Mouse (Mus musculus) c-Kit-negative CD71-positive TER-119-positive erythroid progenitor cells, embryonic 14.5 days (primary cell): ENCODE results near the gene Hcfc2.

ENCODE experiments used
- DNase-seq: peaks from one replicate; pipeline ENCODE4 v3.0.0-alpha.2; 2013; ENCODE audit warnings: low read depth, low spot score

The Hcfc2 gene

DNA sequence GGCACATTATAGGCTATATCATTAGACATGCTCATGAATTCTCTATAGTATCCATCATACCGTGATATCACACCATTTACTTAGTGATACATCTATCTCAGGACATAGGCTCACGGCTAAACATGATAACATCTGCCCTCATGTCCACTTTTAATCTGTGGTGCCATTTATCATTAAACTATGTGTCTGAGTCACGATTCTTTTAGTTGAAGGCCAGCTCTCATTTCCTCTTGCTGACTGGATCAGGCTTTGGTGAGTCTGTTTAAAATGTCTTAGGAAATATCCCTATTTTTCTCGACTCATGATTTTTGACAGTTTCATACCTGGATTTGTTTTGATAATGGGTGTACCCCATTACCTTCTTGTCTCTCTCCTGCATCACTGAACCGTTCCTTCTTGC is at the start of gene Hcfc2:
Hcfc2 (plus strand) TSS at position 205 of the 400 bp plus-strand sequence.
- DNase-seq, result no peak

GRCm38 (mm10) chr10:82647205-82647811 is 48.7 kb upstream of the Hcfc2 start:
- no peak for DNase-seq

GRCm38 (mm10) chr10:82651221-82651620 is 44.7 kb upstream of the Hcfc2 start:
- no peak for DNase-seq

- DNase-seq, result no peak
These were observed 43.3 kb upstream of the Hcfc2 start for GRCm38 (mm10) chr10:82652625-82653024.

GRCm38 (mm10) chr10:82654581-82654980 is 41.4 kb upstream of the Hcfc2 start:
- no peak for DNase-seq

GRCm38 (mm10) chr10:82661820-82662219 is 34.1 kb upstream of the Hcfc2 start:
- DNase-seq, result no peak

DNA sequence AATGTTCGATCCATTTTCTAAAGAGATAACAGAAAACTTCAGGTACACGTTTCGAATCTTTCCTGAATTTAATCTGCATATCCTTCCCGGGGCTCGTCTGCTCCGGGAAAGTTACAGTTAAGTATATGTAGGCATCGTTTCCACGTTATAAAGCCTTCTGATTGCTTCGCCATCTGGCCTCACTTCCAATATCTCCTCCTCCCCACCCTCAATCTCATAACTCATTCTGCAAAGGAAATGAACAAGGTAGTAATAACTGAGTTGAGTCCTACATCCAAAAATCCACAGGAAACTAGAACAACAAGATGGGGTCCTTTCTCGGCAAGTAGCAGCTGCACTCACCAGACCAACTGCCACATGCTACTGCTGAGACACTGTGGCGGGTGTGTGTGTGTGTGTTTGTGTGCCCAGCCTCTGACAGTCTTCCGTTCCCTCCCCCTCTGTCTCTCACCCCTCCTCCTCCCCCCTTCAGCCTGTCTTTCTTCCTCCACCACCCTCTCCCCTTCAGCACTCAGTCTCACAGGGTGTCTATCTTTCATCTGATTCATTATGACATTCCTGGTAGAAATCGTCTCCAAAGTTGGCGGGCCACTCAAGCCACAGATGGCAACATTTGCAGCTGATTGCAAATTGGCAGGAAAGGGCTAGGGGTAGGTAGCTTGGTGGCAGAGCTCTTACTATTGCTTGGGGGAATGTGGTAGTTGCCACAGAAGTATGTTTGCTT is 33.5 kb upstream of the Hcfc2 start:
- DNase-seq, result no peak

DNA sequence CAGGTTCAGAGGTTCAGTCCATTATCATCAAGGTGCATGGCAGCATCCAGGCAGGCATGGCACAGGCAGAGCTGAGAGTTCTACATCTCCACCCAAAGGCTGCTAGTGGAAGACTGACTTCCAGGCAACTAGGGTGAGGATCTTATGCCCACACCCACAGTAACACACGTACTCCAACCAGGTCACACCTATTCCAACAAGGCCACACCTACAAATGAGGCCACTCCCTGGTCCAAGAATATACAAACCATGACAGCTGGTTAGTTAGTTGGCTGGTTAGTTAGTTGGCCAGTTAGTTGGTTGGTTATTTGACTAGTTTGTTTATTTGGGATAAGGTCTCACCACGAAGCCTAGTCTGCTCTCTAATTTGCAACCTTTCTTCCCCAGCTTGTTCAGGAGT is 32.7 kb upstream of the Hcfc2 start:
- DNase-seq, result no peak

DNA sequence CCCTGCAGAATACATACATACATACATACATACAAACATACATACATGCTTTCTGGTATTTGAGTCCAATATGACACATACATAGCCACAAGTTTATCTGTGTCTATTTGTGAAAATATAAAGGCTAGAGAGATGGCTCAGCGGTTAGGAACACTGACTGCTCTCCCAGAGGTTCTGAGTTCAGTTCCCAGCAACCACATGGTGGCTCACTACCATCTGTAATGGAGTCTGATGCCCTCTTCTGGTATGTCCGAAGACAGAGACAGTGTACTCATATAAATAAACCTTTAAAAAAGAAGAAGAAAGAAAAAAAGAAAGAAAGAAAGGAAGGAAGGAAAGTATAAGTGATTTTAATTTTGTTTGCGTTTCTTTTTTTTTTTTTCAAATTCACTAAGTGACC is 30.0 kb upstream of the Hcfc2 start:
- no peak for DNase-seq

DNA sequence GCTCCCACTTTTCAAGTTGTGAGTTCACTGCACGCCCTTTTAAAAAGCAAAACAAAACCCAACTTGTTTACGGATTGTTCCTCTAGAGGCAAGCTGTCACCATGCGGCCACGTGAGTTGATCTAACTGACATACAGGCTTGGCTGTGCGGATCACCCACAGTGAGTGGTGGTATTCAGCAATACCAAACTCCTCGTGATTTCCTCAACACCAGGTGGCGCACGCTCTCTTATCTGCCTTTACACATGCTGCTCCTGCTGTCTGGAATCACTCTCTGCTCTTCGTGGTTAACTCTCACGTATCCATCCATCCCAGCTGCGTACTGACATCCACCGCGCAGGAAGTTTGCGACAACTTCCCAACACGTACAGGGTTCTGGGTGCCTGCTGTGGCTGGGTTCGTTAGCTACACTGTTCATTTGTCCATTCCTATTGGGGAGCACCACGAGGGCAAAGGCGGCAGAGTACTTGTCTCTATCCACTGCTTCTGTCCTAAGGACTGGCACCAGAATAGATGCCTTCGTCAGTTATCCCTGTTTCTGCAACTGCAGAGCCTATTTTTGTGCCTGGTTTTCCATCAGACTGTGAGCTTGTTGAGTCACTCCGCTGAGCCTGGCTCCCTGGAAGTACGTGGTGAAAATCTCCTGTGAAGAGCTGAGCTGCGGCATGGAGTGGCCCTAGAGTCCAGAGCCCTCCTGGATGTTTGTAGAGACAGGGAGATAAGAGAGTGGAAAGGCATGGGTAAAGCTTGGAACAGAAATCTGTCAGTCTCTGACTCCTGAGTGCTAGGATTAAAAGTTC is 29.3 kb upstream of the Hcfc2 start:
- DNase-seq, result peak; percentile 13

- DNase-seq, result no peak
These were observed 25.8 kb upstream of the Hcfc2 start for GRCm38 (mm10) chr10:82670205-82670604.

DNA sequence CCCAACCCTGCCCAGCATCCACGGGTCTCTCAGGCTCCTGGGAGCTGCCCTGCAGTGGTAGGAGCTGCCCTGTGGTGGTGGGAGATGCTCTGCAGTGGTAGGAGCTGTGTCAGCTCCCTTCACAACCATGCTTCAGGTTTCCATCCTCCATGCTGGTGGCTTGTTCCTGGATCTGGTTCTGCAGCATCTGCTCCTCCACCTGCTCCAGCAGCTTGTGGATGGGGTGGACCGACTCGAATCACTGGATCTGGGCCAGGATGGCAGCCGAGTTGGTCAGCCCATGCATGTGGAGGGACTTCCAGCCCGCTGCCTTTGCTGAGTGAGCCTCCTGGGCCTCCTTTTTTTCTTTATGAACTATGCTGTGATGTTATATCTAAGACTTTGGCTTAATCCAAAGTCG is 19.0 kb upstream of the Hcfc2 start:
- no peak for DNase-seq

DNA sequence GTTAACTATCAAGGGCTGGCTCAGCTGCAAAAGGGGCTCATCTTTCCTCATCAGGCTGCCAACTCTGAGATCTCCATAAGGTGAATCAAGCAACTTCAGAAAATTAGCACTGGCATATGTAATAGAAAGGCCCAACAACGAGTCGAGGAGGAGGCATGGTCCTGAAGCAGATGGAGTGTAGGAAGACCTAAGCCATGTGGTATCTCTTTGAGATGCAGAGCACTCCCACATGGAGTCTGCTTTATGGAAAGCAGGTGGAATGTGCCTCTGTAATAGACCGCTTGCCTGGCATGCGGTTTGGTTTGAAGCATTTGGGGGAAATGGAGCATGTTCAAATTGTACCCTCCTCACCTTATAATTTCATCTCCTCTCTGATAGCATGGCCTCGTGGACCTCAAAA is 15.2 kb upstream of the Hcfc2 start:
- DNase-seq, result no peak

- no peak for DNase-seq
These were observed 14.3 kb upstream of the Hcfc2 start for GRCm38 (mm10) chr10:82681639-82682038.

DNA sequence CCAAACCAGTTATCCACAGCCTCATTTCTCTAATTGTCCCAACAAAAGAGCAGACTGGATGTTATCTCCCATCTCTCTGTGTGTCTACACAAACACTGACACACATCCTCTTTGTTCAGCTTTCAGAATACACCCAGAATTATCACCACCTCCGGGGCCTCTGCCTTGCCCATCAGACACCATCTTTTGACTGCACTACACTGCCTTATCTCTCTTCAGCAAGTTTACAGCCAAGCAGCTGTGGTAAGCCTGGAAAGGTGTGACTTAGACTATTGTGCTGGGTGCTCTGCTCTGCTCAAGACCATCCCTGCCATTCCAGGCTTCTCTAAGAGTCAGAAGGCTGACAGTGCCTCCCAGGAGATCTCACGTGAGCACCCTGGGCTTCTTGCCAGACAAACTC is 10.5 kb upstream of the Hcfc2 start:
- no peak for DNase-seq

GRCm38 (mm10) chr10:82689681-82690211 is 6.2 kb upstream of the Hcfc2 start:
- no peak for DNase-seq

DNA sequence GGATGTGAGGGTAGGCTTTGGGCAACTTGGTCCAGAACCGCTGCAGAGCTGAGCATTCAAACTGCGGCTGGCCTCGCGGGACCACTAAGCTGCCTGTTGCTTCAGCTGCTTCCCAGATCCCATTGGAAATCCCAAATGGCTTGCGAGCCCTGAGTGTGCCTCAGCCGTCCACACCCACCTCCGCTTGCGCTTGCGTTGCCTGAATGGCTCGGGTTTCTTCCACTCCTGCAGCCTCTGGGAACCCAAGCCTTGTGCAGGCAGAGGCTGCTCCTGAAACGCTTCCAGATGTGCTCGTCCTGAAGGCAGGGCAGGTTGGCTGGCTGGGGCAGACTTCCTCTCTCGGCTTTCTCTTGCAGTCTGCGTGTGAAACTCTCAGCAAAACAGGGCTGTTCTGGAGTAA is 5.5 kb upstream of the Hcfc2 start, which contains the start of gene Glt8d2:
Glt8d2 (minus strand) TSS at position 157 of the 400 bp plus-strand sequence.
- no peak for DNase-seq

DNA sequence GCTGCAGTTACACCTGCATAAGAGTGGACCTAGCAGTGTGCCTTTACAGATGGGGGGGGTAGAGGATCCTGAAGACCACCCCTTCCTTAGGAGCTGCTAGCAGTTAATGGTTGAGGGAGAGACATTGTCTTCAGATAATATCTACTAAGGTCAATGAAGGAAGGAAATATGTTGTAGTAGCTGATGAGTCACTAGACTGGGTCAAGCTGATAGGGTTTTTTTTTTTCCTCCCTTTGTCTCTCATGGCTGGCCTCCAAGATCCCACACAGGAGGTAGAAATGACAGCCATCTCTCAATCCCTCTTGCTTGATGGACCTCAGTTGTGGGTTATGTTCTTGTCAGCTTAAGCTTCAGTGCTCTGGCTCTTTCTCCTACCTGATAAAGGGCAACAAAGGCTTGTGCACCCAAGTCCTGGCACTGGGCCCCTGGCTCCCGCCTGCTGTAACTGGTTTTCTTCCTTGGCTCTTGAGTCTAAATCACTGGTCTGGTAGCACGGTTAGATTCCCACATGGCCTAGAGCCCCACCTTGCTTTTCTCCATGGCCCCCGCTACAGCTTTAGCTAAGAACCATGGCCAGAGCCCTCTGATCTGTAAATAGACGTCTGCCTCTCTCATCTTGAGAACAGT is 606 bp downstream of the Hcfc2 start:
- DNase-seq, result no peak

DNA sequence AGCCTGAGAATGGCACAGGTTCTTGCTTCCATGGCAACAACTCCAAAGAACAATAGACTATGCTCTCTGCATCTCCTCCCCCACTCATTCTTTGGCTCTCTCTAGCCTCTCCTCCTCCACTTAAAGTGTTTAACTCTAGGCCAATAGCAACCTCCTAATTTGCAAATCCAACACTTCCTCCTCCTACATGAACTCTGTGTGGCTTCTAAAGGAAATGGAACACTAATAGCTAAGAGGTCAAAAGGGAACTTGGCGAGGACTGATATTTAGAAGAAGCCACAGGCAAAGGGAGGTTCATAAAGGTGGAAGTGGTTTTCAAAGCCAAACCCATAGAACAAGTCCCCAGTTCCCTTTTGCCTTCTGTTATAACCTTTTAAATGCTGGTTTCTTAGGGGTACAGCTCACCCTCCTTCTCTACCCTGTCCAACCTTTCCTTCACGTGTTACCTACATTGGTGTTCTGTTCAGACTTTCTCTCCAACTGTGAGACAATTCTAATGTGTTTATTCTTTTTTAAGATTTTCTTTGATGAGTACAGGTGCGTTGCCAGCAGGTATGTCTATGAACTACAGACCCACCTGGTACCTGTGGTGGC is 1.4 kb downstream of the Hcfc2 start:
- no peak for DNase-seq

DNA sequence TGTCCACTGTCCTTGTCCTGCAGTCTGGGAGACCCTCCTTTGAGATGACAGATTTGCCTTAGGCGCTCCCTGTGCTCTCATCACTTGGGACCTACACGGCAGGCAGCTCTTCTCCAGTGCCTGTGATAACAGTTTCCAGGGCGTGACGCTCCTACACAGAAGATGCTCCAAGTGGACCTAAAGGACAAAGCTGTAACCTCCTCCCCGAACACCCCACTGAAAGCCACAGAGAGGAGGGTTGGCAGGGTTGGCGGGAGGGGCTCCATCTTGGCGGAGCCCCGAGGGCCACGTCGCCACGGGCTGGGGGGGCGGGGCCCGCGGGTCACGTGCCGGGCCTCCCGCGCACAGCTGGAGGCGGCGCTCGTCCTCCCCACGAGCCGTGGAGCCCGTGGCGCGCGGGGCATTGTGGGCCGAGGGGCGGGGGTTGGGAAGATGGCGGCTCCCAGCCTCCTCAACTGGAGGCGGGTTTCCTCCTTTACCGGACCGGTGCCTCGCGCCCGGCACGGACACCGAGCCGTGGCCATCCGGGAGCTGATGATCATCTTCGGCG is 2.8 kb downstream of the Hcfc2 start:
- DNase-seq, result peak; percentile 71

GRCm38 (mm10) chr10:82699296-82699941 is 3.5 kb downstream of the Hcfc2 start:
- DNase-seq, result no peak
